Mouse (Mus musculus): ENCODE data around the gene Ppp1r2.

DNA sequence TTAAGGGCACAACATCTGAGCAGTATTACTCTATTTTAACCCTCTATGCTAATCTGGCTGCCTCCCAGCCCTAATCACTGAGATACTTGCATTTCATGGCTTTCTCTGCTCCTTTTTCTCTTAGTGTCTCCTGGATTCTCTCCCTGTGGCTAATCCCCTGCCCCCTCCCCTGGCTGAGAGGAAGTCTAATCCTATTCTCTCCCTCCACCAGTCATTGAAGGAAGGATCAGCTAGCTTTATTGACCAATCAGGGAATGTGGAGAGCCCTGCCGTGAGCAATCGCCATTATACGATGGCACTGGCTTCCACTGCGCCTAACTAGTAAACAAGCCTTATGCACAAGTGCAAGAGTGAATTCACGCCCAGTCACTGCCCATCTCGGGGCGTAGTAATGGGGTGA lies 45.9 kb upstream of the Ppp1r2 start:
- TF ChIP-seq CTCF (IDR thresholded peaks at IDR 0.05; ENCODE audit: low read depth, low read length) (no peak), POLR2A (IDR thresholded peaks at IDR 0.05; ENCODE audit: extremely low read depth, insufficient read depth, low read length) (no peak)
